Mouse (Mus musculus) hindbrain, postnatal 0 days (tissue): ENCODE results near the gene Gm13119. TPM values are rescaled to one million over a fixed set of nuclear protein-coding genes. Genes with fewer than 3 reads are reported as not detected.

Experiments
- ATAC-seq: fragments of 200-750 bp; cut with Nextera tagmentation; 2 replicates; pipeline ENCODE4 v1.8.0; 2017; ENCODE audit warnings: mild to moderate bottlenecking, moderate TSS enrichment, moderate library complexity
- DNase-seq: peaks from one replicate; pipeline ENCODE4 v3.0.0-alpha.2; 2015; ENCODE audit warnings: low spot score
- H3K27ac ChIP-seq: fragments of 300-500 bp; sonication (generic); 2 replicates; pipeline ENCODE4 v1.5.1; 2014; ENCODE audit warnings: mild to moderate bottlenecking
- H3K27me3 ChIP-seq: fragments of 300-500 bp; sonication (generic); 2 replicates; pipeline ENCODE4 v1.6.1; 2014; ENCODE audit warnings: low read length, mixed read lengths; ENCODE audit not compliant: insufficient read depth
- H3K36me3 ChIP-seq: fragments of 300-500 bp; sonication (generic); 2 replicates; pipeline ENCODE4 v1.6.1; 2014; ENCODE audit warnings: low read length, mixed read lengths; ENCODE audit not compliant: insufficient read depth
- H3K4me1 ChIP-seq: fragments of 300-500 bp; sonication (generic); 2 replicates; pipeline ENCODE4 v1.6.1; 2014; ENCODE audit warnings: antibody characterized with exemption, low read length, mixed read lengths; ENCODE audit not compliant: insufficient read depth
- H3K4me2 ChIP-seq: fragments of 300-500 bp; sonication (generic); 2 replicates; pipeline ENCODE4 v1.6.1; 2014; ENCODE audit warnings: low read depth, mild to moderate bottlenecking, low read length, moderate library complexity, mixed read lengths
- H3K4me3 ChIP-seq: fragments of 300-500 bp; sonication (generic); 2 replicates; pipeline ENCODE4 v1.5.1; 2014; ENCODE audit warnings: low read length
- H3K9ac ChIP-seq: fragments of 300-500 bp; sonication (generic); replicated peaks from 2 replicates; pipeline ENCODE4 v1.6.1; 2014; ENCODE audit warnings: mild to moderate bottlenecking, low read length, moderate library complexity, mixed read lengths
- H3K9me3 ChIP-seq: fragments of 300-500 bp; sonication (generic); 2 replicates; pipeline ENCODE4 v1.6.1; 2016; ENCODE audit warnings: low read length, mixed read lengths
- CTCF ChIP-seq: IDR thresholded peaks from 2 replicates; pipeline ENCODE4 v1.5.1; 2016; ENCODE audit warnings: antibody characterized with exemption, control low read depth, low read depth
- WGBS: fragments of 180-500 bp; shearing (Covaris S2); extraction: QIAGEN DNeasy Blood & Tissue Kit; methylation state at CpG from one replicate; pipeline ENCODE4 v1.1.7; 2014; 5-methylcytosine and 5-hydroxymethylcytosine counted together
- polyA plus RNA-seq: library from polyadenylated mRNA; unstranded; fragments of >200 nt; fragmentation: Nextera tagmentation; extraction: Ambion mirVana; gene quantifications from 2 replicates; pipeline ENCODE4 v1.2.1, GENCODE M21; 2015
- total RNA-seq: library from RNA; depleted of rRNA; stranded (reverse); fragments of >200 nt; gene quantifications from 2 replicates; pipeline ENCODE4 v1.2.3, GENCODE M21; 2014; rRNA removed

Gene Gm13119
- total and polyA plus RNA-seq, 2 experiments from 2014 or later, result not detected

DNA sequence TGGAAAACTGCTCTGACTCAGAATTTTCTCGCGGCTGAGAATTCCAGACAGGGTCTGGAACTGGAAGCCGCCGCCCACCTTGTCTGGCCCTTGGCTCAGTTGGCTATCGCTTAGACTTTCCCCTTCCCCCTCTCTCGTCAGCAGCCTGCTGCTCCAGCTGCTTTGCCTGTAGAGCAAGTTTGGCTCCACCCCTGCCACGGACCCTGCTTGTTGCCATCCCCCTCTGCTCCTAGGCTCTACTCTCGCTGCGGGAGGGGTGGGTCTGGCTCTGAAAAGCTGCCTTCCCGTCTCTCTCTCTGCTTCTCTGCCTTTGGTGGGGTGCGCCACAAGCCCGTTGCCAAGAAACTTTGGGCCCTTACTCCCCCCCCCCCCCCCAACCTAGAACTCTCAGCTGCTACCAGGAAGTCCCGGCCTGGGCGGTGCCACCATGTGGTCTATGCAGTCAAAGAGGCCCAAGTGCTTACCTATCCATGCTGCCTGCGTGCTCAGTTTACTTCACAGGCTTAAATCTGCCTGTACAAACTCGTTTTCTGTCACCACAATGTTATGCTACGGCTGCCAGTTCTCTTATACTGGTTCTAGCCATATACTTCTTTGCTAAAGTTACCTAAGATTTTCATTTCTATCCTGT, 46.8 kb downstream of the Gm13119 start:
- Histone ChIP-seq H3K4me2 (peak overlapping the region; percentile 29), H3K27ac (no peak overlapping the region), H3K36me3 (no peaks in the 10 kb centered on the region), H3K9ac (no peak overlapping the region), H3K27me3 (no peaks in the 10 kb centered on the region), H3K4me1 (no peaks in the 10 kb centered on the region), H3K9me3 (peaks cover 7% of the 10 kb centered on the region; the same call in 1 of the 2 replicates), H3K4me3 (peak overlapping the region; percentile 6; the same call in 1 of the 2 replicates)
- WGBS, result 11% methylated on average over 17 of the region's 17 CpGs
- TF ChIP-seq CTCF, result no peak
- no peak for DNase-seq
- no peak for ATAC-seq

DNA sequence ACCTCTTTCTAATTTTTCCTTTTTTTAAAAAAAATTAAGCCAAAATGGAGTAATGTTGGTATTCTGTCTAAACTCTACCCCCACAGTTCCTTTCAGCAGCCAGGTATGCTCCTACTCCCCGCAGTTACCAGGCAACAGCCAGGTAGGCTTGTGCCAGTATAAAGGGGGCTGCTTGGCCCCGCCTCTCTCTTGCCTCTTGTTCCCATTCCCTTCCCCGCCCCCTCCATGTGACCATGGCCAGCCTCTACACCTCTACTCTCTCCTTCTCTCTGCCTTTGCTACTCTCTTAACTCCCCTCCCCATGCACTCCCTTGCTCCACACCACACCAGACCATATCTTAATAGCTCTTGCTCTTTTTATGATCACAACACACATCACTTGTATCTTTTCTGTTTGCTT, 48.5 kb downstream of the Gm13119 start:
- no peaks in the 10 kb centered on the region for H3K4me1 ChIP-seq
- H3K36me3 ChIP-seq, result no peaks in the 10 kb centered on the region
- no peak overlapping the region for H3K27ac ChIP-seq
- no peak for TF ChIP-seq CTCF
- WGBS, result 74% methylated on average over 3 of the region's 3 CpGs
- H3K27me3 ChIP-seq, result no peaks in the 10 kb centered on the region
- no peak overlapping the region for H3K4me3 ChIP-seq
- H3K9me3 ChIP-seq, result peaks cover 7% of the 10 kb centered on the region; the same call in 1 of the 2 replicates
- H3K4me2 ChIP-seq, result no peak overlapping the region
- no peak overlapping the region for H3K9ac ChIP-seq
- DNase-seq (no peak), ATAC-seq (no peak)

DNA sequence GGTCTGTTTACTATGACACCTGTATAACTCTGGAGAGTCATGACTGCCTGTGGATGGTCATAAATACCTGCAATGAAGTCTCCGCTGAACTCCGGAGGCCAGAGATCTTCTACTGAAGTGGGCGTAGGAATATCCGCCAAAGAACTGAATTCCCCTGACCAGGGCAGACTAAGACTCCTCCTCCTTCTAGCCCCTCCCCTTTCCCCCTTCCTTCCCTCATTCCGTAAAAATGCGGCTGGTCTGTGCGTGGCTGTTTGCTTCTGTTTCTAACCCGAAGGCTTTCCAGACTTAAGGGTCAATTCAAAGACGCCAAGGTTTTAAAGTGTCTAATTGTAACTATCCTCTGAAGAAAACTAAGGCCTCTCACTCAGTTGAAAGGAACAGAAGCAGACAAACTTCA, 50.5 kb downstream of the Gm13119 start, which contains the start of gene Pramef12:
Pramef12 (minus strand) TSS at position 175 of the 400 bp plus-strand sequence.
- H3K9ac ChIP-seq, result no peak within 1 kb of the TSS
- no peaks in the 10 kb centered on the region for H3K36me3 ChIP-seq
- DNase-seq (no peak), ATAC-seq (no peak)
- no peaks in the 10 kb centered on the region for H3K4me1 ChIP-seq
- H3K4me3 ChIP-seq, result no peak within 1 kb of the TSS
- no peaks in the 10 kb centered on the region for H3K27me3 ChIP-seq
- no peak within 1 kb of the TSS for H3K27ac ChIP-seq
- H3K4me2 ChIP-seq, result no peak within 1 kb of the TSS
- peaks cover 7% of the 10 kb centered on the region; the same call in 1 of the 2 replicates for H3K9me3 ChIP-seq
- no peak for TF ChIP-seq CTCF
- WGBS, result 82% methylated on average over 9 of the region's 9 CpGs

Other genes with a start within 250 kb of the Gm13119 start
- not detected in 2 replicates for gene Oog3, start 195.3 kb upstream of the Gm13119 start, total RNA-seq
- gene Oog3, start 195.3 kb upstream of the Gm13119 start, polyA plus RNA-seq, result not detected in 2 replicates
- not detected in 2 replicates for gene Oog2, start 167.2 kb upstream of the Gm13119 start, total RNA-seq
- not detected in 2 replicates for gene Oog2, start 167.2 kb upstream of the Gm13119 start, polyA plus RNA-seq
- not detected in 2 replicates for gene C87977, start 144.6 kb upstream of the Gm13119 start, total RNA-seq
- not detected in 2 replicates for gene C87977, start 144.6 kb upstream of the Gm13119 start, polyA plus RNA-seq
- gene Pramel5, start 77.5 kb upstream of the Gm13119 start, total RNA-seq, result not detected in 2 replicates
- gene Pramel5, start 77.5 kb upstream of the Gm13119 start, polyA plus RNA-seq, result not detected in 2 replicates
- not detected in 2 replicates for gene Gm13128, start 27.7 kb upstream of the Gm13119 start, total RNA-seq
- not detected in 2 replicates for gene Gm13128, start 27.7 kb upstream of the Gm13119 start, polyA plus RNA-seq
- gene Pramef20, start 20.0 kb downstream of the Gm13119 start, total RNA-seq, result not detected in 2 replicates
- not detected in 2 replicates for gene Pramef20, start 20.0 kb downstream of the Gm13119 start, polyA plus RNA-seq
- not detected in 2 replicates for gene Pramef12, start 50.5 kb downstream of the Gm13119 start, total RNA-seq
- gene Pramef12, start 50.5 kb downstream of the Gm13119 start, polyA plus RNA-seq, result not detected in 2 replicates
- not detected in 2 replicates for gene 1700012P22Rik, start 80.8 kb downstream of the Gm13119 start, total RNA-seq
- 0.15 and 0.49 TPM in 2 replicates for gene 1700012P22Rik, start 80.8 kb downstream of the Gm13119 start, polyA plus RNA-seq
- not detected in 2 replicates for gene Gm9944, start 95.4 kb downstream of the Gm13119 start, total RNA-seq
- not detected in 2 replicates for gene Gm9944, start 95.4 kb downstream of the Gm13119 start, polyA plus RNA-seq
- gene Aadacl3, start 105.8 kb downstream of the Gm13119 start, total RNA-seq, result not detected in 2 replicates
- not detected in 2 replicates for gene Aadacl3, start 105.8 kb downstream of the Gm13119 start, polyA plus RNA-seq
- not detected in 2 replicates for gene 9430007A20Rik, start 161.9 kb downstream of the Gm13119 start, total RNA-seq
- gene 9430007A20Rik, start 161.9 kb downstream of the Gm13119 start, polyA plus RNA-seq, result not detected in 2 replicates
- not detected in 2 replicates for gene Gm13124, start 207.2 kb downstream of the Gm13119 start, total RNA-seq
- not detected in 2 replicates for gene Gm13124, start 207.2 kb downstream of the Gm13119 start, polyA plus RNA-seq